Mouse (Mus musculus) spleen, postnatal 14 days (tissue): ENCODE data around the gene Olfr671.
"Not testable (repeated sequence)": the region's sequence is repeated elsewhere in the genome, so short reads cannot be mapped to it uniquely, and the experiment has no call there.

Experiments used
- DNase-seq, 2 experiments: peaks; one replicate each; pipeline ENCODE4 v3.0.0; 2021 to 2022; ENCODE audit warnings: low spot score in 2 of 2

Olfr671 gene

GRCm38 (mm10) chr7:104979026-104979425 lies at the start of gene Olfr671:
Olfr671 (minus strand) TSS chr7:104979126.
- DNase-seq: no peak

GRCm38 (mm10) chr7:105028360-105028759 lies 49.4 kb upstream of the Olfr671 start, which contains the start of gene Olfr675:
Olfr675 (minus strand) TSS chr7:105028460.
- DNase-seq: no peak

GRCm38 (mm10) chr7:105022530-105022929 lies 43.6 kb upstream of the Olfr671 start:
- no peak for DNase-seq

- DNase-seq: no peak
Measured at GRCm38 (mm10) chr7:105001929-105002328, 23.0 kb upstream of the Olfr671 start, which contains the start of gene Olfr672. Olfr672 (minus strand) TSS chr7:105002029.

- not testable (repeated sequence) for DNase-seq
Measured at GRCm38 (mm10) chr7:104972507-104972906, 6.4 kb downstream of the Olfr671 start.

- DNase-seq: no peak
Measured at GRCm38 (mm10) chr7:104962520-104962919, 16.4 kb downstream of the Olfr671 start, which contains the start of gene Olfr670. Olfr670 (minus strand) TSS chr7:104962620.

- not testable (repeated sequence) for DNase-seq
Measured at GRCm38 (mm10) chr7:104950234-104950633, 28.7 kb downstream of the Olfr671 start.

- DNase-seq: no peak
Measured at GRCm38 (mm10) chr7:104933940-104934339, 45.0 kb downstream of the Olfr671 start, which contains the start of gene Olfr669. Olfr669 (plus strand) TSS chr7:104934240.

- no peak for DNase-seq
Measured at GRCm38 (mm10) chr7:104927957-104928356, 51.0 kb downstream of the Olfr671 start, which contains the start of gene Olfr668. Olfr668 (minus strand) TSS chr7:104928057.
